Mouse (Mus musculus) heart, adult 9 months (tissue): ENCODE data around the gene Ablim2.

Experiments
- DNase-seq, 2 experiments: peaks; one replicate each; pipeline ENCODE4 v3.0.0; 2022; ENCODE audit warnings: low spot score in 2 of 2

The Ablim2 gene

GRCm38 (mm10) chr5:35757639-35758001 is at the start of gene Ablim2:
Gene Ablim2, plus strand, starts transcription at chr5:35757880.
- peak; percentile 86 to 89 for DNase-seq

- DNase-seq = no peak
Observed at GRCm38 (mm10) chr5:35710481-35710880, 47.2 kb upstream of the Ablim2 start.

DNA sequence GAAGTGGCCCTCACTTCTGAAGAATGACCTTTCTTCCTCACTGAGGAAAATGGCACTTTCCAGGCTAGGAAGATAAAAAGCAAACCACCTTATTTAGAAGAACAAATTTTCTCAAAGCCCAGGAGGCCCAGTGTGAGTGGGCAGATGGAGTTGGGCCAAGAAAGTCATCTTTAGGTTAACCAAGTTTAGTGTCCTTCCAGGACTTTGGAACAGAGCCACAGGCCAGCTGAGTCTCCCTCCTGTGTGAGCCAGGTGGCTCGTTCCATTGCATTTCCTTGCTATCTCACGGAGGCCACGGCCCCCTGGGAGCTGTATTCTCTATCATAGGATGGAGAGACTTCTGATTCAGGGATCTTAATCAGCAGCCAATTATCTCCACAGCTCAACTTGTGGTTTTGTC is 46.7 kb upstream of the Ablim2 start:
- no peak for DNase-seq

- no peak for DNase-seq
Observed at GRCm38 (mm10) chr5:35712517-35712916, 45.2 kb upstream of the Ablim2 start.

DNA sequence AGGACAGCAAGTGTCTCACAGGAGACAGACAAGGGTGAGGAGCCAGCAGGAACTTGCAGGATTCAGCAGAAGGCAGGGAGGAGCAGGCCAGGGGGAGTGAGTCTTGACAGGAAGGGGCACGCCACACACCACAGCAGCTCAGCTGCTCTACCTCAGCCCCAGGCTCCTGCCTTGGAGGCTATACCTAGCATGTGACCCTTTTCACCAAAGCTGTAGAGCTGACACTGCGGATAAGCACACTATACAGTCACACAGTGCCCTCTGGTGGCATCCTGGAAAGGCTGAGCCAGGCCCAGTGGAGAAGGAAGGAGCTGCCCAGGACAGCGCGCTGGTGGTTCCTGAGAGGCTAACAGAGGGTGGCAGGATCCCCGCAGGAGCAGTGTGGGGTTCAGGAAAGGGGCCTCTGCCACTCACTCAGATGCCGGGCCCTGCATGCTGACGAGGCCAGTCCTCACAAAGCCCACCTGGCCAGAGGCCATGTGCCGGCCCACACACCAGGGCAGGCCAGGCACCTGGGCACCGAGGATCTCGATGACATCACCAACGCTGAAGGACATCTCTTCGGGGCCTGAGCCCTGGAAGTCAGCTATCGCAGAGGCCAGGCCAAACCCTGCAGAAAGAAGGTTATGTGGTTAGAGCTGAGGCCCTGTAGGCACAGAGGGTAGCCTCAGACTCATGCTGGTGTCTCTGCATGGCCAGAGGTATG is 43.9 kb upstream of the Ablim2 start:
- DNase-seq = peak in 1 of 2 experiments; percentile 51

DNA sequence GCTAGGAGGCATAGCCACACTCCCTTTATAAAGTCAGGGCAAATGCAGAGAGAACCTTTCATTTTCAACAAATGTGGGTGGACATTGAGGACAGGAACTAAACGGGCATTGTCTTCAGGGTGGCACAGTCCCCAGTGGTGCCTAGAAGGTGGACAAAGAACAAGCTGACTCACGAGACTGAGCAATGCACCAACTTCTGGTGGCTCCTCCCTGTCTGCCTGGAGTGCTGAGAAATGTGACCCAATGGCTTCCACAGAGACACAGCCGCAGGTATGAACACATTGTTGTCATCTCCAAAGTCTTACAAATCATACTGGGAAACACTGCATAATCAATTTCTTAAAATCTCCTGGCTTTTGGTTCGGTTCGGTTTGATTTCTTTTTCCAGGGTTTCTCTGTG is 40.2 kb upstream of the Ablim2 start:
- DNase-seq = no peak

DNA sequence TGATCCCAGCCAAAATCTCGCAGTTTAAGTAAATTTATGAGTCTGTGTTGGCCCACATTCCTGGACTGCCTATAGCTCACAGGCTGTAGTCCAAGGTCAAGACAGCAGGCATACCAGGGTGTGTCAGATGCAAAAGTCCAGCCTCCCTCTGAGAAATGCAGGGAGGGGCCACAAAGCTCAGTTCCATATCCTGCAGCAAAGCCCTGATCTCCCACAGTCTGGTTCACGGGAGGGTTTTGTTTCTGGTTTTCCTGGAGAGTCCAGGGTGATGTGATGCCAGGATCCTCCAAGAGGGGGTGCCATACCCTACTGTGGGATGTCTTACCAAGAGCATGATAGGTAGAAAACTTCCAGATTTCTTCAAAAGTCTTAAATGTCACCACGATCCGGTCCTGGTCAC is 39.7 kb upstream of the Ablim2 start:
- peak in 1 of 2 experiments; percentile 35 for DNase-seq

GRCm38 (mm10) chr5:35718817-35719216 is 38.9 kb upstream of the Ablim2 start:
- DNase-seq = no peak

DNA sequence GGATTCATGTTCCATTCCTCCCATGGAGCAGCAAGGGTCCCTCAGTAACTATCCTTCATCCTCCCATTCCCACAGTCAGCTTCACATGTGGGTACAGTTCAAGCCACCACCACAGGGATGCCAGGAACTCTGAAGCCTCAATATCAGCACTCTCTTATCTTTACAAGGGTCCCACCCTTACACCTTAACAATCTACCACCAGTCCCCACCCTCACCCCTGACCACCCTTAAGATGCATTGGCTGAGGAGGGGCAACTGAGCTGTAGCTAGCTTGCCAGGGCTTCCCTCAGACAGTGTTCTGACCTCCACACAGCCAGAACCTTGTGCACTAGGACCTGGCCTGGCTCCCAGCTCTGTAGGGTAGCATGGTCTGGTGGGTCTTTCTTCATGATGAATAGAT is 38.3 kb upstream of the Ablim2 start:
- DNase-seq = no peak

DNA sequence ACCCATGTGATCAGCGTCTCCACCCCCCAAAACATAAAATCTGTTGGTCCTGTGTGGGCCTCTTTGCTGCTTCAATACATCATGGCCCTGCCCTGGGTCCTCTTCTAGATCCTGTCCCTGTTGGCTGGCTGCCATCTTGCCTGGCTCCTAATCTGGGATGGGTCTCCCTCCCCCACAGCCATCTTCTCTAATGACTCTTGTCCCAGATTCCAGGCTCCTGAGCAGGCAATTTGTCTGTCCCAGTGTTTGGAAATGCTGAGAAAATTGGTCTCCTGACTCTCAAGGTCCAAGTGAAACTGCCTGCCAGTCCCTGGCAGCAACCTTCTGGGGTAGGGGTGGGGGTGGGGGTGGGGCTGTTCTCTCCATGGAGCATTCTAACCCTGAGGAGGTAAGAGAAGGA is 37.8 kb upstream of the Ablim2 start:
- DNase-seq = no peak

GRCm38 (mm10) chr5:35721933-35722332 is 35.7 kb upstream of the Ablim2 start:
- DNase-seq = no peak

GRCm38 (mm10) chr5:35722654-35723053 is 35.0 kb upstream of the Ablim2 start:
- DNase-seq = no peak

DNA sequence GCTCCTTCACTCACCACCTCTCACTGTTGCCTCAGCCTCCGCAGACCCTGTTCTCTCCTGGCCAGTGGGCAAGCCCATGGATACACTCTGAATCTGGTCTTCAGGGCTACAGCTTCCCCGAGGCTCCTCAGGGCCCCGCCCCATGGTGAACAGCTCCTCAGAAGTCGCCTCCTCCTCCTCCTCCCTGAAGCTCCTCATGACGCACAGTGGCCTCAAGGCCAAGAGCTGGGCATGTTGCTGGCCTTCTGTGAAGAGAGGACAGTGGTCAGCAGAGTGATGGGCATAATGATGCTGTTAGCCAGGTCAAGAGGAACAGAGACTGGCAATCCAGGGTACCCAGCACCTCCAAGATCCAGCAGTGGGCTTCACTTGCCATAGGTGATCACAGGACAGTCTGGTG is 33.8 kb upstream of the Ablim2 start:
- DNase-seq = no peak

- no peak for DNase-seq
Observed at GRCm38 (mm10) chr5:35725840-35726239, 31.8 kb upstream of the Ablim2 start.

DNA sequence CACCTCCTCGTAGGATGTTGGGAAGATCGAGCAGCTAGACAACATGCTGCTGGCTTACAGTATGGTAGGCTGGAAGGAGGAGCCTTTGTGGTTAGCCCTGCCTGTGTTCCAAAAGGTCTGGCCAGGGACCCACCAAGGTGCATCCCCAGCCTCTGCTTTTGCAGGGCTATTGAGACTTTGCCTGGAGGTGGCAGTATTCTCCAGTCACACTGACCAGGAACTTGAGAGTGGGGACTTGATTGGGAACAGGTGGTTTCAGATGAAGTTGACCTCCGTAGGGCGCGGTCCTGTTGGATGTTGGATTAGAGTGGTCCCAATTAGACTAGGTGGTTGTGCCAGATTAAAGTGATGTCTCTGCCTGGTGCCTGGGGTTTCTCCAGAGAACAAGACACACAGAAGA is 30.2 kb upstream of the Ablim2 start:
- no peak for DNase-seq

DNA sequence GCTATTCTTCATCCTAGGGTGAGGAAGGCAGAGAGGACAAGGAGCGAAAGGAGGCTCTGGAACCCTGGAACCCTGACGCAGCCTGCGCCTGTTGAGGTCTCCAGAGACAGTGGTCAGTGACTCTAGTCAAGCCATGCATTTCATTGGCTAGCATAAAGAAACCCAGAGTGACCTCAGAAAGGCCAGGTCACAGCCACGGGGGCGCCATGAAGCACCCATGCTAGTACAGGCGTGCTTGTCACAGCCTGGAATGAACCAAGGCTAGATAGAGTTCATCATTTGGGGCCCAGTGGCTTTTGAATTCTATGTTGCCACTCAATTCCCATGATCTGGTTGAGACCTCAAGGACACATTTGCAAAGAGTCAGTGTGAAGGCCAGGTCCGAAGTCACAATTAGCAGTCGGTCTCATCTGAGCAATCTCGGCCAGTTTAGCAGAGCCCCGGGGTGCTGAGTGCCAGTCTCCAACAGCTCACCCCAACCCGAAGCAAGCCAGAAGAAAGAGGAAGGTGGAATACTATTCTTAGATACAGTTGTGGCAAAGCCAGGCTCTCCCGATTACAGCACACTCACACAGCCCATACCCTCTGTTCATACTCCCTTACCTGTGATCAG is 29.2 kb upstream of the Ablim2 start:
- DNase-seq = peak in 1 of 2 experiments; percentile 13

DNA sequence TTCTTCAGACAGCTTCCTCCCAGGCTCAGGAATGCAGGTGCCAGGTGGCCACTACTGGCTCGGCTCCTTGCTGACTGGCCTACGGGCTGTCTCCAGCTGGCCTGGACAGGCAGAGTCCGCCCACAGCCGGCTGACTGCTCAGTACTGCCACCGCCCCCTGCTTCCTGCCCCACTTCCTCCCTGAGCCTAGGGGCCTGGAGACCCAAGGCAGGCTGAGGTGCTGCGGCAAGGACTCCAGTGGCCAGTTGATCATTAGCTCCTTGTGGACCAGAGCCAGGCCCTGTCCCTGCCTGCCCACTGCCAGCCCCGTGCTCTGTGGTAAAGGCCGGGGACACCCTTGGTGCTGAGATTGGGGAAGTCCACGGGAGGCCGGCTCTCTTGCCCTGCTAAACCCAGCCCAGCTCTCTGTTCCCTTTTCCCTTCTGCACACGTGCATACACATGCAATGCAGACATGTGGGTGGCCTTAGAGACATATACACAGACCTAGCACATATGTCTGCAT is 28.7 kb upstream of the Ablim2 start:
- peak; percentile 82 to 89 for DNase-seq

- peak; percentile 70 to 79 for DNase-seq
Observed at GRCm38 (mm10) chr5:35729844-35730243, 27.8 kb upstream of the Ablim2 start.

DNA sequence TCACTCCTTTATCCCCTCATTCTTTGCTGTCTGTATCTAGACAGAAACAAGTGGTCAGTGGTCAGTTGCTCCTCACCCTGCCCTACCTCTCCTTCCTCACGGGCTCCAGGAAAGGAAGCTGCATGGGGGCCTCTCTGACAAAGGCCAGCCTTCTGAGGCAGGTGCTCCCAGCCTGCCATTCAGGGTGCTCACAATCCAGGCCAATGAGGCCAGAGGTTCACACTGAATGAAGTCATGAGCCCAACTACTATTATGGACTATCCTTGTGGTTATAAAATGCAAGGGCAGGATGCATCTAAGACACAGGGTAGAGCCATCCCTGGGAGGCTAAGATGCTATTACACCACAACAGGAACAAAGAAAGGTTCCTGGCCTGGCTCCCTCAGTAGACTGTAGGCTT is 27.1 kb upstream of the Ablim2 start:
- DNase-seq = no peak

DNA sequence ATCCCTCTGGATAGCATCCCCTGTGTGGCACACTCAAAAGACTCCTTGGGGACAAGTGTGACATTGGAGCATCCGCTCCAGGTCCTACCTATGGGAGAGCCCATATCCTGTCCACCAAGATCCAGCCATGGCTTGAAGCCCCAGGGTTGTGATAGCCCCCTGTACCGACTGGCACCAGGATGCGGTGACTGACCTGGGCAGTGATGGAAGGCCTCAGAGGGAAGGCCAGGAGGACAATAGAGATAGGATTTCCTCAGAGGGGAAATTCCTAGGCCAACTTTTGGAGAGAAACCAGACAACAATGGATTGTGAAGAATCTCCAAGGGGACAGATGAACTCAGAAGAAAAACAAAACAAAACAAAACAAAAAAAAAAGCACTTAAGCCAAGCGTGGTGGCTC is 26.7 kb upstream of the Ablim2 start:
- no peak for DNase-seq

DNA sequence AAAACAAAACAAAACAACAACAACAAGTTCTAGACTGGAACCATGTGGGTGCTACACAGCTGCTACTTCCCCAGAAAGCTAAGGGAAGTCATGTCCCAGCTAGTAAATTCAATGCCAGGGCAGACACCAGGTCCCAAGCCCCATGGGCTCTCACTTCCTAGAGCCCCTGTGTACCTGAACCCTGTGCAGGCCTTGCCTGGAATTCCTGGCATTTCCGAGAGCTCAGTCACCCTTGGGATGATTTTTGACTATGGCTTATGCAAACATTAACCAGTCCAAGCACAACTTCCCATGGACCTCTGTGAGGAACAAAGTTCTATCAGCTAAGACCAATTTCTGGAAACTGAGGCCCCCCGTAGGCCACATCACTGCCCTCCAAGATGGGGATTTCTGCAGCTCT is 24.2 kb upstream of the Ablim2 start:
- no peak for DNase-seq

- DNase-seq = peak in 1 of 2 experiments; percentile 65
Observed at GRCm38 (mm10) chr5:35737231-35737901, 20.3 kb upstream of the Ablim2 start.

- no peak for DNase-seq
Observed at GRCm38 (mm10) chr5:35739005-35739404, 18.7 kb upstream of the Ablim2 start.
